Comparison of ENCODE assay signal across 28 mouse cellular contexts in genomic region chr2:72707676-72708659, GRCm38 (mm10).
DNase-seq lines count a peak whose midpoint lies in the region; ATAC-seq and TF ChIP-seq lines count a peak whose summit lies in the region.
"Had no signal": no experiment of that assay in that cellular context is flagged by ENCODE, and none has a peak within 500 bp of the region (broad histone marks: within the 10 kb centered on the region; RNA-seq: fewer than 3 reads in every experiment).

No protein-coding gene starts in this region.

- peaks cover 14% of the 10 kb centered on the region for H3K27me3 ChIP-seq in hindbrain, embryonic 15.5 days
- no peaks in the 10 kb centered on the region for H3K27me3 ChIP-seq in hindbrain, embryonic 10.5 days (ENCODE audit: insufficient read depth, poor library complexity, severe bottlenecking)
- H3K27me3 ChIP-seq in neural tube, embryonic 12.5 days (replicated peaks) = peaks cover 72% of the 10 kb centered on the region
- H3K27me3 ChIP-seq: CH12.LX; heart, embryonic 12.5 days; intestine, embryonic 15.5 days had no signal

- no peak overlapping the region for H3K9ac ChIP-seq in hindbrain, embryonic 15.5 days
- H3K9ac ChIP-seq in neural tube, embryonic 12.5 days = no peak overlapping the region
- H3K9ac ChIP-seq: forebrain, embryonic 13.5 days; heart, embryonic 12.5 days; intestine, embryonic 15.5 days; liver, embryonic 14.5 days had no signal

- no peaks in the 10 kb centered on the region for H3K9me3 ChIP-seq in hindbrain, embryonic 15.5 days
- H3K9me3 ChIP-seq in hindbrain, embryonic 10.5 days = no peaks in the 10 kb centered on the region
- no peaks in the 10 kb centered on the region for H3K9me3 ChIP-seq in neural tube, embryonic 12.5 days
- H3K9me3 ChIP-seq: forebrain, embryonic 13.5 days; heart, embryonic 12.5 days; intestine, embryonic 15.5 days had no signal

- intact Hi-C loops in left cerebral cortex, adult 2 months (cut with DNase I) = no loop called here

- no peak for ATAC-seq in hindbrain, embryonic 15.5 days (ENCODE audit: low FRiP score, low read depth)
- ATAC-seq in neural tube, embryonic 12.5 days (ENCODE audit: low FRiP score, low read depth) = peak; percentile 76
- ATAC-seq: activated CD4-positive, CD25-positive, alpha-beta regulatory T cell, adult 4 months; forebrain, embryonic 13.5 days; intestine, embryonic 15.5 days had no signal

- H3K4me3 ChIP-seq in hindbrain, embryonic 15.5 days = no peak overlapping the region
- no peak overlapping the region for H3K4me3 ChIP-seq in hindbrain, embryonic 10.5 days
- no peak overlapping the region for H3K4me3 ChIP-seq in neural tube, embryonic 12.5 days
- H3K4me3 ChIP-seq in left cerebral cortex, adult 2 months = no peak overlapping the region
- H3K4me3 ChIP-seq: forebrain, embryonic 13.5 days; heart, adult 2 months; heart, embryonic 12.5 days; intestine, embryonic 15.5 days had no signal

- 0 out of 2 replicates have a peak overlapping the region, but pooled peaks have one; percentile 13 for H3K4me2 ChIP-seq in hindbrain, embryonic 15.5 days
- no peak overlapping the region for H3K4me2 ChIP-seq in neural tube, embryonic 12.5 days (replicated peaks)
- H3K4me2 ChIP-seq: forebrain, embryonic 13.5 days; heart, embryonic 12.5 days; intestine, embryonic 15.5 days had no signal

- peak; percentile 40 for DNase-seq in embryo, embryonic 10 days (ENCODE audit: low spot score)
- no peak for DNase-seq in embryo, embryonic 11 days
- DNase-seq in hindbrain, embryonic 10.5 days (ENCODE audit: low spot score) = no peak
- no peak for DNase-seq in left cerebral cortex, adult 2 months (ENCODE audit: extremely low spot score in 1 of 2, low spot score in 2 of 2)
- no peak for DNase-seq in frontal cortex, postnatal 36 days (ENCODE audit: low spot score in 2 of 2)
- DNase-seq: adrenal gland, adult 2 months; cerebellum, adult 8-10 months; cerebellum, postnatal 36 days; gastrocnemius, postnatal 25 days; heart, adult 2 months; kidney, adult 2 months; kidney, postnatal 36 days; liver; lung, adult 2 months; lung, postnatal 10 days; midbrain, embryonic 14.5 days; right cerebral cortex, adult 18-20 months; spleen, adult 18-20 months; thymus, postnatal 14 days had no signal

- TF ChIP-seq CTCF in left cerebral cortex, adult 2 months (IDR thresholded peaks at IDR 0.05) = no peak

- H3K4me1 ChIP-seq in hindbrain, embryonic 15.5 days (replicated peaks) = peaks cover 8% of the 10 kb centered on the region; the same call in 1 of the 2 replicates
- peaks cover 10% of the 10 kb centered on the region; the same call in 1 of the 2 replicates for H3K4me1 ChIP-seq in hindbrain, embryonic 10.5 days (replicated peaks)
- no peaks in the 10 kb centered on the region for H3K4me1 ChIP-seq in neural tube, embryonic 12.5 days
- H3K4me1 ChIP-seq: forebrain, embryonic 13.5 days had no signal

- WGBS in hindbrain, embryonic 15.5 days = 32% methylated on average over 13 of the region's 13 CpGs
- 66% methylated on average over 13 of the region's 13 CpGs for WGBS in hindbrain, embryonic 10.5 days
- 22% methylated on average over 13 of the region's 13 CpGs for WGBS in neural tube, embryonic 12.5 days

- H3K27ac ChIP-seq in hindbrain, embryonic 15.5 days (replicated peaks) = no peak overlapping the region
- no peak overlapping the region for H3K27ac ChIP-seq in hindbrain, embryonic 10.5 days
- H3K27ac ChIP-seq in neural tube, embryonic 12.5 days = no peak overlapping the region
- H3K27ac ChIP-seq in left cerebral cortex, adult 2 months = no peak overlapping the region
- H3K27ac ChIP-seq: forebrain, embryonic 13.5 days; heart, adult 2 months; intestine, embryonic 15.5 days; liver, embryonic 14.5 days; macrophage had no signal

- H3K36me3 ChIP-seq in hindbrain, embryonic 15.5 days = no peaks in the 10 kb centered on the region
- no peaks in the 10 kb centered on the region for H3K36me3 ChIP-seq in hindbrain, embryonic 10.5 days
- H3K36me3 ChIP-seq in neural tube, embryonic 12.5 days = no peaks in the 10 kb centered on the region
- H3K36me3 ChIP-seq: heart, embryonic 12.5 days; intestine, embryonic 15.5 days had no signal
